Mouse (Mus musculus): ENCODE results near the gene Clip3.

Clip3 gene

DNA sequence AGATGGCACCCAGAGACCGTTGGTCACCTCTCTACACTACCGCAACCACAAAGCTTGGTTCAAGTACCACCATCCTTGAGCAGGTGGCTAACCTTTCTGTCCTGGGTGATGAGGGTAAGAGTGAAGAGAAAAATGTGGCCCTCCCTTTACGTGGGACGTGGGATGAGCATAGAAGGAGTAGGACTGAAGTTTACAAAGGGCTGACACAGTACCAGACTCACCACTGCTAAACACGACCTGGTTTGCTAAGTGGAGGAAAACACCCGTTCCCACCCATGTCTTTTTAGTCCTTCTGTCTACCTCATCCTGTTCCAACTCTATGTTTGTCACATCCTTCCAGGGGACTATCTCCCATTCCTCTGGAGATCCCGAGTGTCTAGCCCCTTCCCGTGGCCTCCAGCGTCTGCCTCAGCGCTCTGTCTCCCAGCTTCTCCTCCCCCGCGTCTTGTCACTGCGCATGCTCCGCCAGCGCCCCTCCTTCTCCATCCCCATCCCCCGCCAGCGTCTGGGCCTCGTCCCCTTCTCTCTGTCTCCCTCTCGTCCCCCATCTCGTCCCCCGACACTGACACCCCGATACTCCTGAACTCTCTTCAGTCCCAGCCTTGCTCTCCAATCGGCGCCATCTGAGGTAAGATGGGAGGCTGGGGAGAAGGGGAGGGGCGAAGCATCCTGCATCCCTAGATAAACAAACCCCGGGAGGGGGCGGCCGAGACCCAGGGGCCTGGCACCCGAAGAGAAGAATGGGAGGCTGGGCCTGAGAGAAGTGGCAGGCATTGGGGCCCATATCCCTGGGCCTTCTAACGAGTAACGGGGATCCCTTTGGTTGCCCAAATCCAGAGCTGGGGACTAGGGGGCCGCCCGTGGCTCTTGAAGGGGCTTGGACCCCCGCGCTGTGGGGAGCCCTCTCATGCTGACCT is at the start of gene Clip3:
Clip3 (plus strand) TSS at position 514 of the 917 bp plus-strand sequence.
- no peak for TF ChIP-seq GATA4 (IDR thresholded peaks at IDR 0.05; ENCODE audit: insufficient replicate concordance, low read length)

DNA sequence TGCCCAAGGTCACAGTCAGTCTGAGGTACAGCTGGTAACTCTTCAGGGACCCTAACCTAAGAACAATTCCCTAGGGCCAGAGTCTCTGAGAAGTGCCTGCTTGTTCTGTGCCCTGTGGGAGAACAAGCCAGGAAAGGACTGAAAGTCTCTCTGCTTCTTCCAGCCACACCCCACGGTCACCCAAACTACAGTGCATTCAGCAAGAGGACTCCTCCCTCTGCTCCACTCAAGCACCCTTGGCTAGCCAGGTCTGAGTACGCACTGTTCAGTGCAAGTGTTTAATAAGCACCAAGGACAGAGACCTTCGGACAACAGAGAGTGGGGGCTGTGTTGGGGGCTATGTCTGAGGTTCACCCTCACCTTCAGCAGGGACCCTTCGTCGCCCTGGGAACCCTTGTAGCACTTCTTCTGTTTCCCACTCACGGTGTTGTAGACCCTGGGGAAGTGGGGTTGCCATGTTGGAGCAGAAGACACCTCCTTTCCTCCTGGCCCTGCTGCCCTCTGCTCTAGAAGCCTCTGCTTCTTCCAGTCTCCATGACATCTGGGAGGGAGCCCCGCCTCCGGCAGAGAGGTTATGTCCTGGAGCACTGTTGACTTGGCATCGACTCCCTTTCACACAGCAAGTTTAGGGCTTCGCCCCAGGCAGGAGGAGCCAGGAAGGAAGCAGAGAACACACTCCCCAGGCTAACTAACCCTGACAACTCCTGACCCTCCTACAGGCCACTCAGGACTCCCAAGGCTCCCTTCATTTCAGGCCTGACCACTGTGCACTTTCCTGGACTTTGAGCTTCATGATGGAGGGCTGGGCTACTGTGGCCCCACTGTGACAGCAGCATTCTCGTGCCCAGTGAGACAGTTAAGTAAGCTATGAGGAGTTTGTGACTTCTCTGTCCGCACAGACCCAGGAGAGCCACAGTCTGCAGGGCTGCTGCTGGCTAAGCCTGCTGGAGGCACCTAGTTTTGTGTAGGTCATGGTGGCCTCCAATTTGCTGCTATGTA is 39.3 kb upstream of the Clip3 start:
- TF ChIP-seq GATA4 (IDR thresholded peaks at IDR 0.05; ENCODE audit: insufficient replicate concordance, low read length) = no peak

DNA sequence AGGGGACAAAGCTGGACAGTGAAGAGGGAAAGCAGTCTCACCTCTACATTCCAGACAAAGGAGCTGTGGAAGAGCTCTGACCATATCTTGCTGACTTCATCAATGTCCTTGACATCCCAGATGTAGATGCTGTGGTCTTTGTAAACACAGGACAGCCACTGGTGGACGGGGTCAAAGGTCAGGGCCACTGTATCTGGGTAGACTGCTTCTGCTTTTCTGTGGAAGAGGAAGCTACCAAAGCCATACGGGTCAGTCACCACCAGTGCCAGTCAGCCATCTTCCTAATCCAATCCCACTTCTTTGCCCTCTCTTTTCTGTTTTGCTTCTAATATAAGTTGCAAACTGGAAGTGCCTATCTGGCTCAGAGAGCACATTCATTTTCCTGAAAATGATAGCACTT is 26.5 kb upstream of the Clip3 start:
- TF ChIP-seq GATA4 (IDR thresholded peaks at IDR 0.05; ENCODE audit: insufficient replicate concordance, low read length) = no peak

DNA sequence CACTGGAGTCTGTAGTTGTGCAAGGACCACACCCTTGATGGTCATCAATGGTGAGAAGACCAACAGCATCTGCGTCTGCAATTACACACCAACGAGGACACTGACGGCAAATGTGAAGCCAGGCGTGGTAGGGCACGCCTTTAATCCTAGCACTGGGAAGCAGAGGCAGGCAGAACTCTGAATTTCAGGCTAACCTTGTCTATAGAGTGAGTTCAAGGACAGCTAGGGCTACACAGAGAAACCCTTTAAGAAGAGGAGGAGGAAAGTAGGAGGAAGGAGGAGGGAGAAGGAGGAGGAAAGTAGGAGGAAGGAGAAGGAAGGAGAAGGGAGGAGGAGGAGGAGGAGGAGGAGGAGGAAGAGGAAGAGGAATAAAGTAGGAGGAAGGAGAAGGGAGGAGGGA is 26.0 kb upstream of the Clip3 start:
- TF ChIP-seq GATA4 (IDR thresholded peaks at IDR 0.05; ENCODE audit: insufficient replicate concordance, low read length) = no peak

DNA sequence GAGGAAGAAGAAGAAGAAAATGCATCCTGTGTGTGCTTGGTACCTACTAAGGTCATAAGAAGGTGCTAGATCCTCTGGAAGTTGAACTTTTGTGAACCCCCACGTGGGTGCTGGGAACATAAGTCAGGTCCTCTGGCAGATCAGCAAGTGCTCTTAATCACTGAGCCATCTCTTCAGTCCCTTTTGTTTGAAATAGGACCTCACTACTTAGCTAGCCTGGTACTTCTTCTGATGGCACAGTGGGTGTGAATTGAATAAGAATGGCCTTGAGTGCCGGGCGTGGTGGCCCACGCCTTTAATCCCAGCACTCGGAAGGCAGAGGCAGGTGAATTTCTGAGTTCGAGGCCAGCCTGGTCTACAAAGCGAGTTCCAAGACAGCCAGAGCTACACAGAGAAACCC is 25.6 kb upstream of the Clip3 start:
- TF ChIP-seq GATA4 (IDR thresholded peaks at IDR 0.05; ENCODE audit: insufficient replicate concordance, low read length) = no peak

DNA sequence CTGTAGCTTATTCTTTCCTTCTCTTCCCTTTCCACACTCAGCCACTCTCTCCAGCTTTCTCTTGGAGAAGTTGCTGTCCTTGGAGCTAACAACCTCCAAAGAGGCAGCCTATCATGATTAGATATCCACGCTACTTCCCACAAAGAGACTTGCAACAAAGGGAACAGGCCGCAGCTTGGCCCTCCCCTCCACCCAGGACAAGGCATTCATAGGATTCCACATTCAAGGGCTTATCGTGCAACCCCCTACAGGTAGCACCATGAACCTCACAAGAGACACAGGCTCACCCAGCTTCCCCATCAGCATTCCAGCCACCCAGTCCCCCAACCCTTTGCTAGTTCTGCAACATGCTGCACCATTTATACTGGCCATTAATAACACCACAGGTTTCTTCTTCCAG is 24.7 kb upstream of the Clip3 start:
- no peak for TF ChIP-seq GATA4 (IDR thresholded peaks at IDR 0.05; ENCODE audit: insufficient replicate concordance, low read length)

DNA sequence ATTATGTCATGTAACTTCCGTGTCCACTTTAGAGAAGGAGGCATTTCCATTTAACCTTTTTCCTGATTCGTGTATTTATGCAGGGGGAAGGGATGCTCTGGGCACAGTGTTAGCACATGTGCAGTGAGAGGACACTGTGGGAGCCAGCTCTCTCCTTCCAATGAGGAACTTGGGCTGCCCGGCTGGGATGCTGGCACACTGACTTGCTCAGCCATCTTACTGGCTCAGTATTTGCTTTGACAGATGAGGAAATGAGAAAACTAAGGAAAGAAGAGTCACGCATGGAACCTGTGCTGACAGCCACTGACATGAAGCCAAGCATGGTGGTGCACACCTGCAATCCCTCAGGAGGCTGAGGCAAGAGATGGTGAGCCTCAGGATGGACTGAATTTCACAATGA is 21.9 kb upstream of the Clip3 start:
- no peak for TF ChIP-seq GATA4 (IDR thresholded peaks at IDR 0.05; ENCODE audit: insufficient replicate concordance, low read length)

DNA sequence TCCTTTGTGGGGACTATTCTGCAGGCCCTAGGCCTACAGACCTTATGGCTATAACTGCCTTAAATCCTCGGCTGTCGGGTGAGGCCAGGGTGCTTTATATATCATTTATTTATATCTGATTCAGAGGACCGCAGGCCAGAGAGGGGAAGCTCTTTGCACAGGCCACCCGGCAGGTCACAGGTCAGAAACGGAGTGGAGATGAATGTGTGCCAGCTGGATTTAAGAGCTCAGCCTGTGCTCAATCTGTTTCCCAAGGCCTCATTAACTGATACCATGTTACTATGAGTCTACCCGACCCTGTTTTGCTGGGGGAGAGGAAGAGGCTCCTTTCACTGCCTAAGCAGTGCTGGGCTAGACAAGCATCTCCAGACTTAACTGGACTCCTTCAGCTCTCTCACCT is 17.1 kb upstream of the Clip3 start:
- TF ChIP-seq GATA4 (IDR thresholded peaks at IDR 0.05; ENCODE audit: insufficient replicate concordance, low read length) = no peak

DNA sequence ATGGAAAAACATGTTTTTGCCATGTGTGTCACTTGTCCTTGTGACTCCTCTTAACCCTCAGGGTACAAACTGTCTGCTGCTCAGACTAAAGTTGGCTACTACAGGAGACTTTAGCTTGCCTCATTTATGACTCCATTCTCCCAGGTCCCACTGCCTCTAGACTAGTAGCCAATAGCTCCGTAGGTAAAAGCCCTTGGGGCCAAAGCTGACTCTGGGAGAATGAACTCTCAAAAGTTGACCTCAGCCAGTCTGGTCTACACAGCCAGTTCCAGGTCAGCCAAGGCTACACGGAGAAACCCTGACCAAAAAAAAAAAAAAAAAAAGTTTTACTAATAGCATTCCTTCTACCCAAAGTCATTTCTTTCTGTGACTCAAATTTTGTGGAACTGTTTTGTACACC is 12.6 kb upstream of the Clip3 start:
- no peak for TF ChIP-seq GATA4 (IDR thresholded peaks at IDR 0.05; ENCODE audit: insufficient replicate concordance, low read length)

DNA sequence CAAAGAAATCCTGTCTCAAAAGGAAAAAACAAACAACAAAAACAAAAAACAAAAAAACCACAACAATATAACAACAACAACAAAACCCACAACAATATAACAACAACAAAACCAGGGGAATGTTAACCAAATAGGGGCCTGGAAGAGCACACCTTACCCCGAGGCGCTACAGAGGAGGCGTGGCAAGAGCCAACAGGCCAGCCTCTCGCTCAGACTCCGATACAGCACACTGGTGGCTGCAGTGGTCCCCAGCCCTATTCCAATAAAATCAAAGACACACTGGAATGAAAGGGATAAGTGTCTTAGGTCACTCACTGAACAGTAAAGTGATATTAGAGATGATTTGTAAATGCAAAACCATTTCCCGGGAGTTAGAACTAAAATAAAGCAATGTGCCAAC is 12.0 kb upstream of the Clip3 start:
- no peak for TF ChIP-seq GATA4 (IDR thresholded peaks at IDR 0.05; ENCODE audit: insufficient replicate concordance, low read length)

DNA sequence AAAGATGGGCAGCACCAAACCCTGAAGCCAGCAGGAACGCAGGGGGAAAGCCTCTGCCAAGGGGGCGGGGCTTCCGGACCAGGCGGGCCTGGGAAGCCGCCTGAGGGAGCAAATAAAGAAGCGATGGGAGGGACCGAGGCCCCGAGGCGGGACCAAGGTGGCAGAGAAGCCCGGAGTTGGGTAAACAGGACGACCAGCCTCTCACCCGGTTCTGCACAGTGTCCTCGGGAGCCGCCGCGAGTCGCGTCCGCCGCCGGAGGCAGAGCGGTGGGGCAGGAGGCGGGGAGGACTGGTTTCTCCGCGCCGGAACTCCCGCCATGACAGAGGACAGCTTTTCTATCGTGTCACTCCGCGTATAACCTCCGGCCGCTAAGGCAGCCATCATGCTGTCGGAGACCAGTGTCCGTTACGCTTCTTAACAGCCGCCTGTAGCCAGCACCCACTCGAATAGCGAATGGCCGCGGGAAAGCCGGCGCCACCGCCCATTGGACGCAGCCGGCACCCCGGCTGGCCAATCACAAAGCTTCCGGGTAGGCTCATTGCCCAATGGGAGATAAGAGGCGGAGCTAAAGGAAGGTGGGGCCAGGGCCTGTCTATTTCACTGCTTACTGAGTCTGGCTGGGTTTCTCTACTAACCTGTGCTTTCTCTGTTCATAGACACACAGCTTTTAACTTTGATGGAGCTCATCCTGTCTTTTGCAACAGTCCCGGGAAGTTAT is 11.4 kb upstream of the Clip3 start, which contains the start of the genes Thap8 and Wdr62:
Thap8 (plus strand) TSS at position 144 of the 719 bp plus-strand sequence.
Wdr62 (minus strand) TSS at position 469 of the 719 bp plus-strand sequence.
- no peak for TF ChIP-seq GATA4 (IDR thresholded peaks at IDR 0.05; ENCODE audit: insufficient replicate concordance, low read length)

DNA sequence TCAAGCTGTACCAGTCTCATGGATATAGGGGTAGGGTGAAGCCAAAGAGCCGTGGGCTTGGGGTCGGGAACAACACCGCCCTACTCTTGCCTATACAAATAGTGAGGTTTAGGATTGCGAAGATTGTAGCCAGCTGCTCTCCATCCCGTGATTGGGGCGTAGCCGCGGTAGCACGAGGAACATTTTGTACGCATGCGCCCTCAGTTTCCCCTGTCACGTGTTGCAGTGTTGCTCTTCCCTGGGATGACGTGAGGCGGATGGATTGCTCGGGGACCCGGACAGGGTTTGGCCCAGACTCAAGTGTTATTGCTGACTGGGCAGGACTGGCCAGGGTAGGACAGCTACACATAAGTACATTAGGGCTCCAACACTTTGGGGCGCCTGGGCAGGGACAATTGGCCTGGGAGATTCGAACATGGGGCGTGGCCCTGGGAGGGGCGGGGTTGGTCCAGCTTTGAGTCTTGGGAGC is 10.8 kb upstream of the Clip3 start:
- TF ChIP-seq GATA4 (IDR thresholded peaks at IDR 0.05; ENCODE audit: insufficient replicate concordance, low read length) = no peak

DNA sequence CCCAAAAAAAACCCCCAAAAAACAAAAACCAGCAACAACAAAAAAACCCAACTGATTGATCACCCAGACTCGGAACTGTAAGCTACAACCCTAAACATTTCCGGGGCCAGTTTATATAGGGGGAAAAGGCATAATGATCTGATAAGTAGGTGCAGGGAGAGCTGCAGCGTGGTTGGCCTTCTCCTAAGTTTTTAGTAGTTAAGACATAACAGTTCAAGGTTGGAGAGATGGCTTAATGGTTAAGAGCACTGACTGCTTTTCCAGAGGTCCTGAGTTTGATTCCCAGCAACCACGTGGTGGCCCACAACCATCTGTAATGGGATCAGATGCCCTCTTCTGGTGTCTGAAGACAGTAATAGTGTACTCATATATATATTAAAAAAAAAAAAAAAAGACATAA is 10.0 kb upstream of the Clip3 start:
- TF ChIP-seq GATA4 (IDR thresholded peaks at IDR 0.05; ENCODE audit: insufficient replicate concordance, low read length) = no peak

DNA sequence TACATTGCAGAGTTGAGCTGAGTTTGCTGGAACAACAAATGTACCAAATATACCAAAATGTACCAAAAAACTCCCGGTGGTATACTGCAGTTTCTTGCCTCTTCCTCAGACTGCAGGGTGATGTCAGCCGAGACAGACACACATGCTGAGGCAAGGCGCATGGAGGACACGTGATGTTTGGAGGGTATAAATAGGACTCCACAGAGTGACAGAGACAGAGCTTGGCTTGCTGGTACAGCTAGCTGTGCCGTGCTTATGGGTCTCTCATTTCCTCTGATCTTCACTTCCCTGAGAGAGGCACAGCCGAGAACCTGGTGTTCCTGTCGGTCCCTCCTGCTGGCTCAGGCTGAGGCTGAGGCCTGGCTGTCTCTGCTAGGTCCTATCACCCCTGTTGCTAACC is 8.8 kb upstream of the Clip3 start:
- no peak for TF ChIP-seq GATA4 (IDR thresholded peaks at IDR 0.05; ENCODE audit: insufficient replicate concordance, low read length)

Measured in liver, adult (tissue).